Mouse (Mus musculus) embryonic facial prominence, embryonic 11.5 days (tissue): Measurements from ENCODE around the gene Hoxd12. TPM values are rescaled to one million over a fixed set of nuclear protein-coding genes. Genes with fewer than 3 reads are reported as not detected.

Experiments used
- ATAC-seq: fragments of 200-750 bp; cut with Nextera tagmentation; replicated peaks from 2 replicates; pipeline ENCODE4 v1.8.0; 2017; ENCODE audit warnings: low read depth; ENCODE audit not compliant: insufficient number of reproducible peaks, low FRiP score, low TSS enrichment
- DNase-seq: peaks from one replicate; pipeline ENCODE4 v3.0.0-alpha.2; 2015; ENCODE audit warnings: low spot score
- H3K27ac ChIP-seq: fragments of 300-500 bp; sonication (generic); replicated peaks from 2 replicates; pipeline ENCODE4 v1.5.1; 2014; ENCODE audit warnings: mild to moderate bottlenecking, low read depth, low read length, control low read depth
- H3K27me3 ChIP-seq: fragments of 300-500 bp; sonication (generic); 2 replicates; pipeline ENCODE4 v1.6.1; 2014; ENCODE audit warnings: mild to moderate bottlenecking, low read length, moderate library complexity, mixed read lengths; ENCODE audit not compliant: control insufficient read depth, insufficient read depth
- H3K36me3 ChIP-seq: fragments of 300-500 bp; sonication (generic); replicated peaks from 2 replicates; pipeline ENCODE4 v1.6.1; 2014; ENCODE audit warnings: low read depth, mild to moderate bottlenecking, low read length, moderate library complexity, mixed read lengths; ENCODE audit not compliant: control insufficient read depth, insufficient read depth
- H3K4me1 ChIP-seq: fragments of 300-500 bp; sonication (generic); 2 replicates; pipeline ENCODE4 v1.6.1; 2014; ENCODE audit warnings: low read length, mixed read lengths; ENCODE audit not compliant: control insufficient read depth, insufficient read depth
- H3K4me2 ChIP-seq: fragments of 300-500 bp; sonication (generic); 2 replicates; pipeline ENCODE4 v1.6.1; 2014; ENCODE audit warnings: low read depth, mild to moderate bottlenecking, control low read depth, low read length, moderate library complexity
- H3K4me3 ChIP-seq: fragments of 300-500 bp; sonication (generic); 2 replicates; pipeline ENCODE4 v1.5.1; 2014; ENCODE audit warnings: low read depth, low read length, control low read depth
- H3K9ac ChIP-seq: fragments of 300-500 bp; sonication (generic); replicated peaks from 2 replicates; pipeline ENCODE4 v1.6.1; 2014; ENCODE audit warnings: mild to moderate bottlenecking, control low read depth, low read length
- H3K9me3 ChIP-seq: fragments of 300-500 bp; sonication (generic); replicated peaks from 2 replicates; pipeline ENCODE4 v1.6.1; 2016; ENCODE audit warnings: mild to moderate bottlenecking, low read length, inconsistent platforms, mixed read lengths; ENCODE audit not compliant: control insufficient read depth
- WGBS: fragments of 180-500 bp; shearing (Covaris S2); extraction: QIAGEN DNeasy Blood & Tissue Kit; methylation state at CpG from one replicate; pipeline ENCODE4 v1.1.7; 2014; 5-methylcytosine and 5-hydroxymethylcytosine counted together
- microRNA counts: library from miRNA; unstranded; fragments of <30 nt; microRNA quantifications from one replicate; lab custom pipeline; 2016
- microRNA-seq: library from miRNA; unstranded; fragments of <30 nt; microRNA quantifications from one replicate; pipeline ENCODE4, GENCODE M21; 2016; ENCODE audit warnings: borderline number of aligned reads
- polyA plus RNA-seq: library from polyadenylated mRNA; unstranded; fragments of >200 nt; fragmentation: Nextera tagmentation; extraction: Ambion mirVana; gene quantifications from 2 replicates; pipeline ENCODE4 v1.2.1, GENCODE M21; 2014

Gene Hoxd12
- polyA plus RNA-seq, 1 experiment from 2014 or later: not detected

DNA sequence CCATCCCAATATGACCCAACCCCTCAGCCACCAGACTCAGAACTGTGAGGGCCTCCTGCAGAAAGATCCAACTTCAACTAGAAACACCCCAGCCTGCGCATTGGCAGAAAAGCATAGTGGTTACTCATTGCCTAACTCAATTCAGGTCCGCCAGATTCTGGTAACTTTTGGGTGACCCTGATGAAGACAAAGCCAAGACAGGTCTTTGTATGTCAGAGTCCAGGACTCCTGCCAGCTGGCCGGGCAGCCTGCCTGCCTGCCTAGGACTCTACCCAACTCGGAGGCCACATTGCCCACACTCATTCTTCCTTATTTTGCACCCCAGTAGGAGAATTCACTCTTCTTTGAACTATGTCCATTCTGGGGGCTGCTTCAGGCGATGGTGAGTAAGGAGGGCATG lies 51.7 kb downstream of the Hoxd12 start, which contains the start of gene Gm28230:
Gene Gm28230, plus strand, starts transcription at position 178 of the 400 bp plus-strand sequence.
- H3K4me3 ChIP-seq: peak within 1 kb of the TSS; percentile 16

GRCm38 (mm10) chr2:74726973-74727639 lies 52.3 kb downstream of the Hoxd12 start:
- Histone ChIP-seq H3K9me3 (no peaks in the 10 kb centered on the region), H3K36me3 (no peaks in the 10 kb centered on the region), H3K27me3 (peaks cover 95% of the 10 kb centered on the region), H3K4me1 (no peaks in the 10 kb centered on the region; the same call in none of the 2 replicates), H3K27ac (no peak overlapping the region), H3K4me3 (peak overlapping the region; percentile 16), H3K4me2 (peak overlapping the region; percentile 36), H3K9ac (no peak overlapping the region)
- no peak for DNase-seq
- ATAC-seq: no peak
- under 1% methylated on average over 43 of the region's 43 CpGs for WGBS

More for the DNA sequence above, 51.7 kb downstream of the Hoxd12 start, which contains the start of gene Gm28230:
- Histone ChIP-seq H3K36me3 (no peaks in the 10 kb centered on the region), H3K4me1 (no peaks in the 10 kb centered on the region; the same call in none of the 2 replicates), H3K9ac (no peak within 1 kb of the TSS), H3K9me3 (no peaks in the 10 kb centered on the region), H3K27ac (no peak within 1 kb of the TSS), H3K27me3 (peaks cover 95% of the 10 kb centered on the region), H3K4me2 (peak within 1 kb of the TSS; percentile 36)
- WGBS: 5% methylated on average over 5 of the region's 5 CpGs
- DNase-seq: no peak
- ATAC-seq: no peak

MicroRNAs encoded within 50 kb of the gene (microRNA counts, 519-probe panel; counts per million panel counts)
- 2,550 counts per million, percentile 24 among the panel's probes with 10 or more counts for microRNA mmu-miR-10b (lab: Ali Mortazavi, UCI)

Small RNA genes lying within 50 kb of the gene (microRNA-seq; reads per million reads assigned to microRNA genes)
- gene Gm44463 (not detected), gene Mir10b (1,016 reads per million, percentile 71 among the genes with 10 or more reads in this experiment)

Other genes starting within 250 kb of the Hoxd12 start
- gene Lnpk, start 95.6 kb upstream of the Hoxd12 start, polyA plus RNA-seq: 39.6 and 42.1 TPM in 2 replicates
- gene Evx2, start 15.5 kb upstream of the Hoxd12 start, polyA plus RNA-seq: 0.08 and 0.10 TPM in 2 replicates
- not detected in 2 replicates for gene Hoxd13, start 6.7 kb upstream of the Hoxd12 start, polyA plus RNA-seq
- gene Hoxd11, start 4.5 kb downstream of the Hoxd12 start, polyA plus RNA-seq: not detected in 2 replicates
- not detected in 2 replicates for gene Hoxd10, start 16.9 kb downstream of the Hoxd12 start, polyA plus RNA-seq
- 0.10 TPM in 1 of 2 replicates, not detected in the other for gene Hoxd9, start 22.7 kb downstream of the Hoxd12 start, polyA plus RNA-seq
- 0.18 and 0.71 TPM in 2 replicates for gene Hoxd8, start 29.6 kb downstream of the Hoxd12 start, polyA plus RNA-seq
- gene Hoxd3, start 36.9 kb downstream of the Hoxd12 start, polyA plus RNA-seq: 2.7 and 2.9 TPM in 2 replicates
- gene Hoxd4, start 36.9 kb downstream of the Hoxd12 start, polyA plus RNA-seq: 0.18 TPM in 1 of 2 replicates, not detected in the other
- gene Gm28230, start 51.7 kb downstream of the Hoxd12 start, polyA plus RNA-seq: not detected in 2 replicates
- gene Hoxd1, start 88.0 kb downstream of the Hoxd12 start, polyA plus RNA-seq: 0.47 and 0.80 TPM in 2 replicates
- 146 and 147 TPM in 2 replicates for gene Mtx2, start 150.8 kb downstream of the Hoxd12 start, polyA plus RNA-seq